In the genomic region with DNA sequence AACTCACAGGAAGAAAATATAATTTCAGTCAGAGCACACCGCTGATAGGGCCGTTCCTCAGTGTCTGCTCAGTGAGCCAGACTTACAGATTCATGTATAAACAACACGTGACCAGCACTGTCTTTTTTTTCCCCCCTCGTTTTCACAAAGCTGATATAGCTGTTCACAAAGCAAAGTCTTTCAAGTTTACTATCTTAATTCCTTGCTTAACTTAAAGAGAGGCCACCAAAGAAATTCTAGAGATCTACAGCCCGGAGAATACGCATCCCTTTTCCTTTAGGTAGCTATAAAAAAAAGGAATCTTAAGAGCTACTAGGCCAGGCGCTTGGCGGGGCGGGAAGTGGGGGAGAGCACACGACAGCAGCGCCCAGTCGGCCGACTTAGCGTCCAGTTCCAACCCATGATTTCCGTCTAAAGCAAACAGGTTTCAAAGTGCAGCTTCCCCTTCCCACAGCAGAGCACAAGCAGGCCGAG, we compare ENCODE assay signal across 8 mouse cellular contexts. TPM values are rescaled to one million over a fixed set of nuclear protein-coding genes. Genes with fewer than 3 reads are reported as not detected.
DNase-seq lines count a peak whose midpoint lies in the region; ATAC-seq lines count a peak whose summit lies in the region.

No protein-coding gene starts in this region.

- no peak for ATAC-seq in cerebellum, adult (ENCODE audit: insufficient number of reproducible peaks, low FRiP score, low TSS enrichment)
- peak; percentile 31; the same call in 1 of the 2 replicates for ATAC-seq in heart, embryonic 14.5 days (ENCODE audit: insufficient number of reproducible peaks, insufficient read depth, low FRiP score, low read depth)

- H3K27me3 ChIP-seq in embryonic facial prominence, embryonic 10.5 days (replicated peaks; ENCODE audit: low read depth, poor library complexity, severe bottlenecking): no peaks in the 10 kb centered on the region
- no peaks in the 10 kb centered on the region for H3K27me3 ChIP-seq in heart, embryonic 14.5 days (ENCODE audit: control insufficient read depth, insufficient read depth, low read length)

- peak overlapping the region; percentile 86 for H3K4me3 ChIP-seq in embryonic facial prominence, embryonic 10.5 days
- H3K4me3 ChIP-seq in heart, embryonic 14.5 days (ENCODE audit: control insufficient read depth in 1 of 2, insufficient read depth in 1 of 2, low read depth in 1 of 2, low read length in 2 of 2): peak overlapping the region; percentile 76 to 78

- under 1% methylated on average over 16 of the region's 16 CpGs for WGBS in embryonic facial prominence, embryonic 10.5 days
- WGBS in heart, embryonic 14.5 days: under 1% methylated on average over 16 of the region's 16 CpGs

- H3K4me1 ChIP-seq in embryonic facial prominence, embryonic 10.5 days: peaks cover 22% of the 10 kb centered on the region
- H3K4me1 ChIP-seq in heart, embryonic 14.5 days (ENCODE audit: control insufficient read depth in 2 of 2, insufficient read depth in 2 of 2, low read length in 2 of 2): peaks cover 2 to 27% of the 10 kb centered on the region in 2 experiments; a peak in 2 of 4 replicates

- H3K9ac ChIP-seq in heart, embryonic 14.5 days (ENCODE audit: low read length): peak overlapping the region; percentile 96

- no peaks in the 10 kb centered on the region for H3K9me3 ChIP-seq in embryonic facial prominence, embryonic 10.5 days
- H3K9me3 ChIP-seq in heart, embryonic 14.5 days (ENCODE audit: control insufficient read depth, low read length): no peaks in the 10 kb centered on the region

- H3K4me2 ChIP-seq in heart, embryonic 14.5 days (ENCODE audit: low read length): peak overlapping the region; percentile 92

- peak overlapping the region; percentile 99 for H3K27ac ChIP-seq in embryonic facial prominence, embryonic 10.5 days (replicated peaks)
- H3K27ac ChIP-seq in heart, embryonic 14.5 days (replicated peaks in 1 of 2; ENCODE audit: control insufficient read depth in 1 of 2, insufficient read depth in 1 of 2, low read depth in 2 of 2, low read length in 2 of 2): peak overlapping the region; percentile 96 to 99

- peaks cover 23% of the 10 kb centered on the region for H3K36me3 ChIP-seq in embryonic facial prominence, embryonic 10.5 days (replicated peaks)
- H3K36me3 ChIP-seq in heart, embryonic 14.5 days (ENCODE audit: control insufficient read depth, insufficient read depth, low read length): no peaks in the 10 kb centered on the region

- peak; percentile 19 for DNase-seq in cerebellum, adult 11 months
- DNase-seq in Muller cell, postnatal 12 days (ENCODE audit: inconsistent ontology term): peak; percentile 67
- DNase-seq in embryonic facial prominence, embryonic 10.5 days (ENCODE audit: low spot score): peak; percentile 57
- peak; percentile 58 for DNase-seq in kidney, postnatal 14 days
- DNase-seq in lung, postnatal 4 days: peak; percentile 55
- peak; percentile 25 for DNase-seq in right cerebral cortex, postnatal 14 days

RNA-seq across cellular contexts. Expression of gene Kbtbd2, which starts 0.9 kb away (rescaled TPM):
- 39.4 and 39.6 TPM in 2 replicates for polyA plus RNA-seq in embryonic facial prominence, embryonic 10.5 days (2016; fragmentation: Nextera tagmentation; extraction: Ambion mirVana)
- 35.1 and 36.3 TPM in 2 replicates for polyA plus RNA-seq in heart, embryonic 14.5 days (2014; fragmentation: Nextera tagmentation; extraction: Ambion mirVana)

RNA-seq across cellular contexts. Expression of gene Fkbp9, which starts 35.2 kb away (rescaled TPM):
- 72.8 and 73.9 TPM in 2 replicates for polyA plus RNA-seq in embryonic facial prominence, embryonic 10.5 days (2016; fragmentation: Nextera tagmentation; extraction: Ambion mirVana)
- polyA plus RNA-seq in heart, embryonic 14.5 days (2014; fragmentation: Nextera tagmentation; extraction: Ambion mirVana): 147 and 148 TPM in 2 replicates
